Mouse (Mus musculus): ENCODE results near the gene Xlr4b.
"Not testable (repeated sequence)": the region's sequence is repeated elsewhere in the genome, so short reads cannot be mapped to it uniquely, and the experiment has no call there.

Xlr4b gene

DNA sequence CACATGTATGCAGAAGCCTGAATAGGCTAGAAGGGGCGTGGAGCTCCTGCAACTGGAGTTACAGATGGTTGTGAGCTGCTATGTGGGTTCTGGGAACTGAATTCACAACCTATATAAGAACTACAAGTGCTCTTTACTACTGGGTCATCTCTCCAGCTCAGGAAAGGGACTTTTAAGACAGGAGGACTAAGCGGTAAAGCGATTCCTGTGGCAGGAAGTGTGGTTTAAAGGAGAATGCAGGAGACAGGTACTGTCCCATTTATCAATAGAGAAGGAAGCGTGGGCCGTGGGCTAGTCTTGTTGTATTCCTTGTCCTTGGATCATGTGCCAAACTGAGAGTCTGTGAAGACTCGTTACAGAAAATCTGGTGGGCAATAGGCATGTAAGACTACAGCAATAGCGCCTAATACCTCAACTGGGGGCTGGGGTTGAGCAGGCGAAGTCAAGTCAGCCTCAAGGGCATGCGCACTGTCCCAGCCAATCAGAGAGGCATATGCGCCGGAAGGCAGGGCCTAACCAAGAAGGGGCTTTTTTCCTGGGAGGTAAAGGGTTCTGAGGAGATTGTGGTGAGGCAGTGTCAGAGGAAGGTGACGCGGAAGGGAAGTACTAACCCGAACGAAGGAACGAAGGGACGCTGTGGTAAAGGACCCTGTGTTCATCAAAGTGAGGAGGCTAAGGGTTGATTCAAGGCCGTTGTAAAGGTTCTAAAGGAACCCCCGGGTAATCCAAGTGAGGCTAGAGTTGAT lies at the start of gene Xlr4b:
TSS of gene Xlr4b (plus strand) at position 515 of the 746 bp plus-strand sequence.
- DNase-seq: not testable (repeated sequence)

DNA sequence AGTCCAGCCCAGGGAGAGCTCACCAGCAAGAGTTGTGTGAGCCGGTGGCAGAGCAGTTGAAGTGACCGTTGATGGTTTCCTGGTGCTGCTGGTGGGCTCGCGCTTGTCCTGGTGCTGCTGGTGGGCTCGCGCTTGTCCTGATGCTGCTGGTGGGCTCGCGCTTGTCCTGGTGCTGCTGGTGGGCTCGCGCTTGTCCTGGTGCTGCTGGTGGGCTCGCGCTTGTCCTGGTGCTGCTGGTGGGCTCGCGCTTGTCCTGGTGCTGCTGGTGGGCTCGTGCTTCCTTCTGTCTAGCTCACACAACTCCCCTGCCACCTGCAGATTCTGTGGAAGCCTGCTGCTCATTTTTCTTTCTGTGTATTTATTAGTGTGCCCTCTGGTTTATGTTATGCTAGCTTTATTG lies 37.2 kb upstream of the Xlr4b start, which contains the start of gene Spin2d:
TSS of gene Spin2d (minus strand) at position 101 of the 400 bp plus-strand sequence.
- not testable (repeated sequence) for DNase-seq

DNA sequence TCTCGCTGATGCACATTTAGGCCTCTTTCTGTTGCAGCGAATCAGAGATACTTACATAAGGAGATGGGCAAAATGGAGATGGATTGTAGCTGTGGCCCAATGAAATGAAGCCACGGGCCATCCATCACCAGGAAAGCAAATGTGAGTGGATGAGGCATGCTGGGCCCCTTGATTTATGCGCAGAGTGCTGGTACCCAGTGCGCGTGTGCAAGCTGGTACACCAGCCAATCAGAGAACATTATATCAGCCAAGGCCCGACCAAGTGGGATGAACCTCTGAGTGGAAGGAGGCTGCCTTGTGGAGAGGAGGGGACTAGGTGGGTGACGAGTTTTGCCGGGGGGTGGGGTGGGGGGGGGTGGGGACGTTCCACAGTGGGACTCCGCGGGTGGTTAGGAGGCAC lies 22.2 kb upstream of the Xlr4b start, which contains the start of gene Xlr3b:
TSS of gene Xlr3b (plus strand) at position 274 of the 400 bp plus-strand sequence.
- peak in 1 of 2 experiments; percentile 11 for DNase-seq

DNA sequence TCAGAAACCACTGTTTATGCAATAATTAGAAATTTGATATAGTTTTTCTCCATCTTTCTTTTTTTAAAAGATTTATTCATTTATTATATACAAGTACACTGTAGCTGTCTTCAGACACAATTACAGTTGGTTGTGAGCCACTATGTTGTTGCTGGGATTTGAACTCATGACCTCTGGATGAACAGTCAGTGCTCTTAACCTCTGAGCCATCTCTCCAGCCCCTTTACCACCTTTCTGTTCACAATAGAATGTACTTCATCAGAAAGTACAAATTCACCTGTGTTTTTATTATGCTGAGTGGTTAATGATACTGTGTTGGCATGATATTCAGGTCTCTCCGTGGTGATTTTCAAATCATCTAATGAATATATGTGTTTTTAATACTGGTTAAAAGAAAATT lies 11.2 kb downstream of the Xlr4b start:
- DNase-seq: no peak

DNA sequence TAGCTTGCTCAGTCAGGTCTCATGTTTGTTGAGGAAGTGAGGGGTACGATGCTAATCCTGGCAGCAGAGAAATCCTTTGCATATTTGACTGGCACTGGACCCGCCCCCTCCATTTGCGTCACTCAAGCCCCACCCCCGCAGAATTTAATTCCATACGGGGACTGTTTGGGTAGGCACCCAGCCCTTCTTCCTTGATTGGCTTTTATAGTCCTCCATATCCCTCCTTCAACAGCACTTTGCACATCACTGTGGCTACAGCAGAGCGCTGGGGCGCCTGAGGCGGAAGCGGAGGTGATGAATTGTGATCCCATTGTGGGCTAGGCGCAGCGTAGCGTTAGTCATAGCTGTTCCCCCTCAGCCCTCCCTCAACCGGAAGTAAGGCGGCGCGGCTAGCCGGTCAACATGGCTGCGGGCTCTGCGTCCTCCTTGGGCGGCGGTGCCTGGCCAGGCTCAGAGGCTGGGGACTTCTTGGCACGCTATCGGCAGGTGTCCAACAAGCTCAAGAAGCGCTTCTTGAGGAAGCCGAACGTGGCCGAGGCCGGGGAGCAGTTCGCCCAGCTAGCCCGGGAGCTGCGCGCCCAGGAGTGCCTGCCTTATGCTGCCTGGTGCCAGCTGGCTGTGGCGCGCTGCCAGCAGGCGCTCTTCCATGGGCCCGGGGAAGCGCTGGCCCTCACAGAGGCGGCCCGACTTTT lies 13.9 kb downstream of the Xlr4b start, which contains the start of gene F8a:
TSS of gene F8a (plus strand) at position 378 of the 692 bp plus-strand sequence.
- DNase-seq: peak; percentile 87 to 88

DNA sequence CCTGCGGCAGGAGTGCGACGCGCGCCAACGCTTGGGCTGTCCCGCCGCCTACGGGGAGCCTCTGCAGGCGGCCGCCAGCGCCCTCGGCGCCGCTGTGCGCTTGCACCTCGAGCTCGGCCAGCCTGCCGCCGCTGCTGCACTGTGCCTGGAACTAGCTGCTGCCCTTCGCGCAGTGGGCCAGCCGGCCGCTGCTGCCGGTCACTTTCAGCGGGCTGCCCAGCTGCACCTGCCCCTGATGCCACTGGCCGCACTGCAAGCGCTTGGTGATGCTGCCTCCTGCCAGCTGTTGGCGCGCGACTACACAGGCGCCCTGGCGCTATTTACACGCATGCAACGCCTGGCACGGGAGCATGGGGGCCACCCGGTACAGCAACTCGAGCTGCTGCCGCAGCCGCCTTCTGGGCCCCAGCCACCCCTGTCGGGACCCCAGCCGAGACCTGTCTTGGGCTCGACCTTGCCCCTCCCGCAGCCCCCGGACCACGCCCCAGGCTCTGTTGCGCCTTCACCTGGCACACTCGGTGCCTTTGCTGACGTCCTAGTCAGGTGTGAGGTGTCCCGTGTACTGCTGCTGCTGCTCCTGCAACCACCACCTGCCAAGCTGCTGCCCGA lies 14.6 kb downstream of the Xlr4b start:
- DNase-seq: peak; percentile 66 to 71

DNA sequence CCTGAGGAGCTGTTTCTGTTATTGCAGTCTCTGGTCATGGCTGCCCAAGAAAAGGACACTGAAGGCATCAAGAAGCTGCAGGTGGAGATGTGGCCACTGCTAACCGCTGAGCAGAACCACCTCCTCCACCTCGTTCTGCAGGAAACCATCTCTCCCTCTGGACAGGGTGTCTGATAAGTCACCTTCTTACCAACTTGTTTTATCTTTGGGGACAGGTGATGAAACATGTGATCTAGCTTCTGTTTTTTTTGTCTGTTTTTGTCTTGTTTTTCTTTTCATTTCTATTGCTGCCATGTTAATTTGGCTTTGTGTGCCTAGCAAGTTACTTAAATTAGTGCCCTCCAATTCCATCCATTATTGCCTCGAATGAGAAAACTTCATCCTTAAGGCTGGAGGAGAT lies 15.2 kb downstream of the Xlr4b start:
- no peak for DNase-seq

DNA sequence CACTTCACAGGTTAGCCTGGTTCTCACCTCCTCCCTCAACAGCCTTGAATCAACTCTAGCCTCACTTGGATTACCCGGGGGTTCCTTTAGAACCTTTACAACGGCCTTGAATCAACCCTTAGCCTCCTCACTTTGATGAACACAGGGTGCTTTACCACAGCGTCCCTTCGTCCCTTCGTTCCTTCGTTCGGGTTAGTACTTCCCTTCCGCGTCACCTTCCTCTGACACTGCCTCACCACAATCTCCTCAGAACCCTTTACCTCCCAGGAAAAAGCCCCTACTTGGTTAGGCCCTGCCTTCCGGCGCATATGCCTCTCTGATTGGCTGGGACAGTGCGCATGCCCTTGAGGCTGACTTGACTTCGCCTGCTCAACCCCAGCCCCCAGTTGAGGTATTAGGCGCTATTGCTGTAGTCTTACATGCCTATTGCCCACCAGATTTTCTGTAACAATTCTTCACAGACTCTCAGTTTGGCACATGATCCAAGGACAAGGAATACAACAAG lies 28.7 kb downstream of the Xlr4b start, which contains the start of gene Xlr4c:
TSS of gene Xlr4c (minus strand) at position 310 of the 505 bp plus-strand sequence.
- not testable (repeated sequence) for DNase-seq

DNA sequence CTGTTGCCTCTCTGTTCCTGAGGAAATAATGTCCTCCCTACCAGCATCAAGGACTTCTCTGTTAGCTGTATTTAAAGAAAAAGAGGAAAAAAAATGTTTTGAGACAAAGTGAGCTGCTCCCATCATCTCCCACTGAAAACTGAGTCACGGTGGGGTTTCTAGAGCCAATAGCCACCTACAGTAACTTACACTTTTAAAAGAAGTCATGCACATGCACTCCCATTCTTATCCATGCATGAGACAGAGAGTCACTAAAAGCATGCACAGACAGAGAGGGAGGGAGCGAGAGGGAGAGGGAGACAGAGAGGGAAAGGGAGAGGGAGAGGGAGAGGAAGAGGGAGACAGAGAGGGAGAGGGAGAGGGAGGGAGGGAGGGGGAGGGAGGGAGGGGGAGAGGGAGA lies 48.3 kb downstream of the Xlr4b start:
- DNase-seq: not testable (repeated sequence)

DNA sequence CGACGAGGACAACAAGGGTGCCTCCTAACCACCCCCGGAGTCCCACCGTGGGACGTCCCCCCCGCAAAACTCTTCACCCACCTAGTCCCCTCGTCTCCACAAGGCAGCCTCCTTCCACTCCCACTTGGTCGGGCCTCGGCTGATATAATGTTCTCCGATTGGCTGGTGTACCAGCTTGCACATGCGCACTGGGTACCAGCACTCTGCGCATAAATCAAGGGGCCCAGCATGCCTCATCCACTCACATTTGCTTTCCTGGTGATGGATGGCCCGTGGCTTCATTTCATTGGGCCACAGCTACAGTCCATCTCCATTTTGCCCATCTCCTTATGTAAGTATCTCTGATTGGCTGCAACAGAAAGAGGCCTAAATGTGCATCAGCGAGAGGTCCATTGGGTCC lies 51.1 kb downstream of the Xlr4b start, which contains the start of gene Xlr3c:
TSS of gene Xlr3c (minus strand) at position 121 of the 400 bp plus-strand sequence.
- not testable (repeated sequence) for DNase-seq

Data from cerebellum, postnatal 10 days (tissue).